Mouse (Mus musculus) bone marrow macrophage, adult 2 months (primary cell): ENCODE results near the gene Cyp2e1. TPM values are rescaled to one million over a fixed set of nuclear protein-coding genes. Genes with fewer than 3 reads are reported as not detected.

Source experiments
- H3K27ac ChIP-seq: 2 replicates; pipeline ENCODE4 v1.5.1; 2012; ENCODE audit warnings: low read depth, low read length; ENCODE audit not compliant: insufficient read depth
- H3K4me1 ChIP-seq: 2 replicates; pipeline ENCODE4 v1.6.1; 2012; ENCODE audit warnings: low read length; ENCODE audit not compliant: control insufficient read depth, insufficient read depth
- H3K4me3 ChIP-seq: 2 replicates; pipeline ENCODE4 v1.5.1; 2012; ENCODE audit warnings: mild to moderate bottlenecking, low read length, moderate library complexity; ENCODE audit not compliant: insufficient read depth
- CTCF ChIP-seq: IDR thresholded peaks from 2 replicates; pipeline ENCODE4 v1.5.1; 2012; ENCODE audit warnings: low read depth, mild to moderate bottlenecking, low read length, moderate library complexity
- POLR2A ChIP-seq: IDR thresholded peaks from 2 replicates; pipeline ENCODE4 v1.6.1; 2012; ENCODE audit warnings: mild to moderate bottlenecking, low read depth, low read length, borderline replicate concordance
- polyA plus RNA-seq: library from polyadenylated mRNA; stranded (reverse); fragments of >200 nt; gene quantifications from 2 replicates; pipeline ENCODE4 v1.2.4, GENCODE M21; 2012; ENCODE audit not compliant: missing spikeins, insufficient read depth, insufficient read length

Cyp2e1 gene
- not detected in 2 replicates for polyA plus RNA-seq

GRCm38 (mm10) chr7:140763447-140764020 is at the start of gene Cyp2e1:
TSS of gene Cyp2e1 (plus strand) at chr7:140763739.
- Histone ChIP-seq H3K4me3 (no peak within 1 kb of the TSS), H3K4me1 (no peaks in the 10 kb centered on the region), H3K27ac (no peak within 1 kb of the TSS)
- no peak for TF ChIP-seq POLR2A
- no peak for TF ChIP-seq CTCF

DNA sequence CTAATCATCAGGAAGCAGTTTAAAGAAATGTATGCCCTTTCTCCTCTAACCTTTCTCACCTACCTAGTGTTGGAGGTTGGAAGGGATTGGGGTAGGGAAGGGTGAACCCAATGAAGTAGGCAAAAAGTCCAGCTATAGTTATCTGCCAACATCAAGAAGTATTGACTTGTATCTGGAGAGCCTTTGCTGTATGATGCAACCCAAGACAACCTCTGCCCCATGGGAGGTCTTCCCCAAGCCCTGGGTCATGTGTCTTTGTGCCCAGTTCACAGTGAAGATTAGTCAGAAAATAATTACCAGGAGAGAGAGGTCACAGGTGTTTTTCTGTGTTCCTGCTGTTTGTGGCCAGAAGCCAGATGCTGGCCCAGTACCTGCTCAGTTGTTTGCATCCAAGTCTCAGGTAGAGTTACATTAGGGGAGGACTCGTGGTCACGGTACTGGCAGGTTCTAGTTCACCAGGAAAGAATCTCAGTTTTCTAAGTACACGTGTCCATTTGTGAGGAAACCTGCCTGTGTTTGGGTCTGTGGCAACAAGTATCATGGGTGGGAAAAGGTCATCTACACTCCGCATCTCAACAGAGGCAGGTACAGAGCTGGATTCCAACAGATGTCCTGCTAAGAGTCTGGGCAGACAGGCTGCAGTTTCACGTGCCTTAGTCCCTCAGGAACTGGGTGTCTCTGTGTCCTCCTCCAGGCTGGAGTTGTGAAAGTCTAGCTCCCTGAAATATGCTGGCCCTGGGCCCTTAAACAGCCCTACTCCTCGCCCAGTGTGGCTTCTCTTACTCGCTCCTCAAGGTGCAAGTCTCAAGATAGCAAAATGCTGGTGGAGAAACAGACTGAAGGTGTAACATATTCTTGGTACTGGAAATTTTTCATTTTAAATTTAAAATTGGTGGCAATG is 46.1 kb upstream of the Cyp2e1 start:
- no peak for TF ChIP-seq POLR2A
- TF ChIP-seq CTCF = no peak
- no peaks in the 10 kb centered on the region for H3K4me1 ChIP-seq
- no peak overlapping the region for H3K4me3 ChIP-seq
- H3K27ac ChIP-seq = no peak overlapping the region

DNA sequence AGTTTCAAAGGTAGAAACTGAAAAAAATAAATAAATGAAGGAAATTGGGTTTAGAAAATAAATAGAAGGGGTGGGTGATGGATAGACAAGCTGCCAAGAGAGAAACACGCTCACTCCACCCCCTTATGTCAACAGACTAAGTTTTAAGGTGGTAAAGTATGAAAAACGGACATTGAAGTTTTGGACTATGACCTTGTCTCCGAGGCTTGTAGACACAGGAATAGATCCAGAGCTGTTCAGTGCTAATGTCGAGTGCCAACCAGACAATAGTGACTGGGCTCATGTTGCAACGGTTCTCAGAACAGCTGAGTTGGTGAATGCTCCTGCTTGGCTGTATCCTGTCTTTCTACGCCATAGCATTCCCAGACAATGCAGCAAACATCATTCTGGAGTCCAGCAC is 42.4 kb upstream of the Cyp2e1 start:
- TF ChIP-seq CTCF (no peak), POLR2A (no peak)
- Histone ChIP-seq H3K27ac (no peak overlapping the region), H3K4me1 (no peaks in the 10 kb centered on the region), H3K4me3 (no peak overlapping the region)

DNA sequence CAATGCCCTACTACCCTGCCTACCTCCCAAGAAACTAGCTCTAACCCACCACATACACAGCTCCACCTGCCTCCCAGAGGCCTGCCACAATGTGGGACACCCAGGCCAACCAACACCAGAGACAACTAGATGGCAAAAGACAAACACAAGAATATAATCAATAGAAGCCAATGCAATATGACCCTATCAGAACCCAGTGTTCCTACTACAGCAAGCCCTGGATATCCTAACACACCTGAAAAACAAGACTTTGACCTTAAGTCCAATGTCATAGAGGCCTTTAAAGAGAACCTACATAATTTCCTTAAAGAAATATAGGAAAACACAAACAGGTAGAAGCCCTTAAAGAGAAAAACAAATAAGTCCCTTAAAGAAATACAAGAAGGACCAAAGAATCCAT is 38.0 kb upstream of the Cyp2e1 start:
- no peak overlapping the region for H3K27ac ChIP-seq
- H3K4me3 ChIP-seq = no peak overlapping the region
- H3K4me1 ChIP-seq = no peaks in the 10 kb centered on the region
- no peak for TF ChIP-seq CTCF
- no peak for TF ChIP-seq POLR2A

GRCm38 (mm10) chr7:140733162-140733561 is 30.4 kb upstream of the Cyp2e1 start:
- H3K27ac ChIP-seq = no peak overlapping the region
- no peak overlapping the region for H3K4me3 ChIP-seq
- no peak for TF ChIP-seq POLR2A
- no peak for TF ChIP-seq CTCF
- H3K4me1 ChIP-seq = no peaks in the 10 kb centered on the region

GRCm38 (mm10) chr7:140747402-140747801 is 16.1 kb upstream of the Cyp2e1 start:
- H3K4me1 ChIP-seq = no peaks in the 10 kb centered on the region
- TF ChIP-seq CTCF (no peak), POLR2A (no peak)

GRCm38 (mm10) chr7:140748116-140748826 is 15.3 kb upstream of the Cyp2e1 start:
- no peak overlapping the region for H3K4me3 ChIP-seq
- TF ChIP-seq CTCF = no peak
- TF ChIP-seq POLR2A = no peak

More at GRCm38 (mm10) chr7:140747402-140747801, 16.1 kb upstream of the Cyp2e1 start:
- Histone ChIP-seq H3K4me3 (no peak overlapping the region), H3K27ac (no peak overlapping the region)

DNA sequence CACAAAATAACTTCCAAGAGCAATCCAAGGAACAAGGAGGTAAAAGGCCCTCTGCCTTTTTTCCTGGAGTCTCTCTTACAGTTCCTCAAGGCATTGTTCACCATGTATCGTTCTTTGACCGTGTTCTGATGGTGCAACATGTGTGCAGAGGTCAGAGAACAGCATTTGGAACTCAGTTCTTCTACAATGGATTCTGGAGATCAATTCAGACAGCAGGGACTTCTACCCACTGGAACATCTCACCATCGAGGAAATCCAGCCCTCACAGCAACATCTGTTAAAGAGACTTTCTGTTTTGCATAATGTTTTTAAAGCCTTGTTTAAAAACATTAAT is 14.7 kb upstream of the Cyp2e1 start:
- no peak overlapping the region for H3K27ac ChIP-seq
- no peak for TF ChIP-seq POLR2A
- no peak for TF ChIP-seq CTCF
- no peaks in the 10 kb centered on the region for H3K4me1 ChIP-seq
- no peak overlapping the region for H3K4me3 ChIP-seq

More at GRCm38 (mm10) chr7:140748116-140748826, 15.3 kb upstream of the Cyp2e1 start:
- no peaks in the 10 kb centered on the region for H3K4me1 ChIP-seq
- no peak overlapping the region for H3K27ac ChIP-seq

- no peak overlapping the region for H3K4me3 ChIP-seq
- H3K4me1 ChIP-seq = no peaks in the 10 kb centered on the region
- TF ChIP-seq POLR2A (no peak), CTCF (no peak)
- H3K27ac ChIP-seq = no peak overlapping the region
These were observed 9.0 kb upstream of the Cyp2e1 start for GRCm38 (mm10) chr7:140754556-140754955.
